Mouse (Mus musculus) monocyte, adult 2 months (primary cell): ENCODE results near the gene Lmo3.

Experiments
- DNase-seq, 2 experiments: peaks; one replicate each; pipeline ENCODE4 v3.0.0; 2022; ENCODE audit warnings: low spot score in 2 of 2, low read depth in 1 of 2

Lmo3 gene

GRCm38 (mm10) chr6:138424514-138425225 lies 157.1 kb downstream of the Lmo3 start:
- DNase-seq: no peak

GRCm38 (mm10) chr6:138422671-138423321 lies 159.0 kb downstream of the Lmo3 start:
- DNase-seq: no peak

GRCm38 (mm10) chr6:138421931-138422531 lies 159.7 kb downstream of the Lmo3 start:
- DNase-seq: no peak

- no peak for DNase-seq
These were observed 160.6 kb downstream of the Lmo3 start for GRCm38 (mm10) chr6:138421191-138421613.

- no peak for DNase-seq
These were observed 161.3 kb downstream of the Lmo3 start for GRCm38 (mm10) chr6:138420536-138420891.

DNA sequence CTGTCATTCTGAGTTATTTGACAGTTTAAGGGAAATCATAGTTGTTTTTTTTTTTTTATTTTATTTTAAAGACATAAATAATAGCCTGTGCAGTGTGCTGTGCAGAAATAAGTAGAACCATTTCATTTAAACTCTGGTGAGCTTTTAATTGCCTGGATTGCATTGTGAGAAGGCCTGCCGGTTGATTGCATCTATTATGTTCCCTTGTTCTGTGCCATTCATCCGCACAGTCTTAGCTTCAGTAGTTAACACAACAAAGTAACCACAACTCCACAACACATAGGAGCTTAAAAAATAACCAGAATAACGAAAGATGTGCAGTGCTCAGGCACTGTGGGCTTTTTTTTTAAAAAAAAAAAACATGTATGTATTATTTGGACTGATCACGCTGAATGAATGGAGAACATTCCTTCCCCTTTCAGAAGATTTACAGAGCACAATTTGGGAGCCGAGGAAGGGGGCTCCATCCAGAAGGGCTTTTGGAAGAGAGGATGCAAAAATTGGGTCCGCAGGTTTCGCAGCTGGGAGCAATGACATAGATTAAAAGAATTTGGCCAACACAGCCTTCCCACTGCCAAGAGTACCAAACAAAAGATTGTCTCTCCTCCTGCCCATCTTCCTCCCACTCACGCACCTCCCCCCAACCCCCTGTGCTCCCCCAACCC lies 161.8 kb downstream of the Lmo3 start:
- no peak for DNase-seq

DNA sequence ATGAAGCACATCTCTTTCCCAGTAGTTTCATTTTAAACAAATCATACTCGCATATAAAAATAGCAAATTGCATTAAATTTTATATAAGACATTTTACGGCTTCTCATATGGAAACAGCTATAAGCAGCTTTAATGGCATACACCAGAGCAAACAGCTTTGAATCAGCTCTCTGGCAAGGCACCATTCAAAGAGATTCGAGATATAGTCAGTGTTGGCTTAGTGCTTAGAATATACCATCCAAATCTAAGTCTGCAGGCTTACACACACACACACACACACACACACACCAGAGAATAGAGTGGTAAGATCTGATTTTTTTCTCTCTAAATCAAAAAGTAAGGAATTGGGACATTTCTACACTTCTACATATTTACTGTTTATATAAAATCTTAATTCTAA lies 169.7 kb downstream of the Lmo3 start:
- no peak for DNase-seq

GRCm38 (mm10) chr6:138402031-138402430 lies 179.7 kb downstream of the Lmo3 start:
- no peak for DNase-seq

DNA sequence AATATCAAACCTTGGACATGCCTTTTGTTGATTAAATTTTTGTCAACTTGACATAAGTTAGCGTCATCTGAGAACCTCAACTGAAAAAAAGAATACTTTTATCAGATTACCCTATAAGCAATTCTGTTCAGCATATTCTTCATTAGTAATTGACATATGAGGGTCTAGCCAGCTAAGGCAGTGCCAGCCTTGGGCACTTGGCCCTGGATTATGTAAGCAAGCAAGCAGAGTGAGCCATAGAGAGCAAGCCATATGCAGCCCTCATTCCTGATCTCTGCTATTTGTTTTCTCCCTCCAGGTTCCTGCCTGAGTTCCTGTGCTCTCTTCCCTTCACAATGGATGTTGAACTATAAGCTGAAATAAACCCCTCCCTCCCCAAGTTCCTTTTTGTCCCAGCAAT lies 182.9 kb downstream of the Lmo3 start:
- no peak for DNase-seq

- DNase-seq: no peak
These were observed 190.7 kb downstream of the Lmo3 start for GRCm38 (mm10) chr6:138391085-138391484.

GRCm38 (mm10) chr6:138388168-138388936 lies 193.4 kb downstream of the Lmo3 start:
- DNase-seq: no peak

DNA sequence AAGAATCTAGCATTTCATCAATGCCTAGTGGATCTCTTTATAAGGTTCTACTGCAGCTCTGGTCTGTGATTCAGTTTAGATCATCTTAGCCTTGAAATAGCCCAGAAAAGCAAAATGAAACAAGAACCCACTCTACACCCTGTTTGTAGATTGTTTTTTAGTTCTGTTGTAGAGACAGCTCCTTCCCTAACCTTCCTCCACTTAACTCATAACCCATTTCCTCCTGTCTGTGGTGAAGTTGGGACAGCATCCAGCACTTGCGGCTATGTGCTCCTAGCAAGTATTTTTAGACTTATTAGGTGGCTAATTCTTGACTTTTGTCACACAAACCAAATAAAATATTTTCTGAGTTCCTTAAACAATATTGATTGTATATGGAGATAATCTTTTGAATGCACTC lies 198.6 kb downstream of the Lmo3 start:
- DNase-seq: no peak

DNA sequence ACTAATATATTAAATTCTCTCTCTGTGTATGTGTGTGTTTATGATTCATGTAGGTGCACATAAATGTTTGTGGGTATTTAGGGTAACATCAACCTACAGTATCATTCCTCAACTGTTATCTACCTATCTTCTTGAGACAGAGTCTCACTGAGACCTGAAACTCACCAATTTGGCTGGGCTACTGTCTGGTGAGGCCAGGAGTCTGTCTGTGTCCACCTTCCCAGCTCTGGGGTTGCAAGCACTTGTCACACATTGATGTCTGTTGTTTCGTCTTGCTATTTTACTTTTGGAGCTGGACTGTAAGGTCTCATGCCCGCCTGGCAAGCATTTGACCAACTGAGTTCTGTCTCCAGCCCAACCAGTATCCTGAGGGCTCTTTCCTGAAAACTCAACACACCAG lies 210.6 kb downstream of the Lmo3 start:
- DNase-seq: no peak

- DNase-seq: no peak
These were observed 217.7 kb downstream of the Lmo3 start for GRCm38 (mm10) chr6:138364111-138364510.

DNA sequence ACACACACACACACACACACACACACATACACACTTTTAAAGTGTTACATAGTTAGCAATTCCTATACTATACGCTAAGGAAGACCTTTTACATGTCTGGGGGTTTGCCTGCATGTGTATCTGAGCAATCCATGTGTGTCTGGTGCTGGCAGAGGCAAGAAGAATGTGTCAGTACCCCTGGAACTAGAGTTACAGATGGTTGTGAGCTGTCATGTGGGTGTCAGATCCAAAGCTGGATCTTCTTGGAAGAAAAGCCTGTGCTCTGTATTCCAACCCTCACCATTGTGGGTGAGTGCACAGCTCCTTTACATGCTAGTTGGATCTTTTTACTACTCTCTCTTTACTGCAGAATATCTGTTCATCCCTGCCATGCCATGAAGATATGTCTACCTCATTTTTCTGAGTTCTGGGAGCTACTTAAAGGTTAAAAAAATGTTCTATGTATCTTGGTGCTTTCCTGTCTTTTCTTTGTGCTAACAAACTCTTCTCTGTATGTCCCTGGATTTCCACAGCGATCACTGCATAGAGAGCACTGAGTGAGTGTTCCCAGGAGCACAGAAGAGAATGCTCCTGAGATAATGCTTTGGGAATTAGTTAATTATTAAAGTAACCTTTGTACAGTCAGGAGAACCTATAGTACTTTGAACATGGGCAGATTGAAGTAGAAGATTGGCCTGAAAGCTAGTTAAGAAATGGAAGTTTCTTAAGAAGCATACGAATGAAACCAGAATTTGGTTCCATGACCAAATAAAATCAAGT lies 231.0 kb downstream of the Lmo3 start:
- no peak for DNase-seq

DNA sequence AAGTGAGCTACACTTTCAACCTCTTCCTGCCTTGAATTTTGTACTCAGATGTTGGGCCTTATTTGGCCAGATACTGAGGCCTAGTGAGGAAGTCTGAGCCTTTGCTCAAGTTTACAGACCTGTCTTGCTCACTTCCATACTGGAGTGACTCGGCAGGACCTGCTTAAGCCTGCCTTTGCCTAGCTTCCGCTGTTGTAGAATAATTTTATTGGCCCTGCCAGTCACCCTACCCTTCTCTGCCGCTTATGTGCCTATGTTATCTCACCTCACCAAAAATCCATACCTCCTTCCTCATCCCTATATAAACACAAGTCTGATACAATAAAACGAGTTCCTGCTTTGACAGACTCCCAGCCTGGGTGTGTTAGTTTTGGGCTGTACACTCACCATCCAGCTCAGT lies 235.2 kb downstream of the Lmo3 start:
- DNase-seq: no peak

GRCm38 (mm10) chr6:138335858-138336257 lies 245.9 kb downstream of the Lmo3 start:
- no peak for DNase-seq

DNA sequence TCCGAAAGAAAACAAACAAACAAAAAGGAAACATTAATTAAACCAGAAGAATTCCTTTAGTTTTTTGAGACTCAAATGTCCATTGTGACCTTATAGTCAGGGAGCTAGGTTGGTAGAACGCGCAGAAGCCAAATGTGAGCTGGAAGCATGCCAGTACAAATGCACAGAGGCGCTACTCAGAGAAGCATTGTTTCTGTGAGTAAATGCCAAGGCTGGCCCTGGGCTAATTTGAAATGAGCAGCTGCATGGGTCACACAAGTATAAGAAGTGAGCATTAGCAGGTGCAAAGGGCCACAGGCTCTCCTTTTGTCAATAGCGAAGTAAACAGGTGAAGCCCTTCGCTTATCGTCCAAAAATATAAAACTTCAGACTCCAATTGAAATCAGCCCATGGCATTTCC lies 247.8 kb downstream of the Lmo3 start:
- DNase-seq: no peak

GRCm38 (mm10) chr6:138325744-138326400 lies 255.9 kb downstream of the Lmo3 start:
- no peak for DNase-seq

DNA sequence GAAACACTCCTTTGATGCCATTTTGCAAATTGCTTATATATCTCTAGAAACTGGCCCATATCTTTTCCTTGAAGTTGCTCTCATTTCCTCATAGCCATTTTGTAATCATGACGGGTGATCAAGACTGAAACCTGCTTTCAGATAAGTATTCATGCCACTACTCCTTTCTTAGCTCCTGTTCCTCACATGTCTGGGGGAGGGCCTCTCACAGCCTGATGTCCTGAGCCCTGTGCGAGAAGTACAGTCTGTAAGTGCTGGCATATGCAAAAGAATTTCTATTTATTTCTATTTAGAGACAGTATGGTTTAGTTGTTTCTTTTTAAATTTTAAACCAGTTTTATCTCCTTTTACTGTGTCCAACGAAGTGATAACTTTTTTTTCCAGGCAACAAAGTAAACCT lies 256.6 kb downstream of the Lmo3 start:
- DNase-seq: no peak
